Mouse (Mus musculus) neural tube, embryonic 11.5 days (tissue): ENCODE measurements around the gene Echdc3. TPM values are rescaled to one million over a fixed set of nuclear protein-coding genes. Genes with fewer than 3 reads are reported as not detected.

Experiments used
- ATAC-seq: fragments of 200-750 bp; cut with Nextera tagmentation; 2 replicates; pipeline ENCODE4 v1.8.0; 2017; ENCODE audit warnings: moderate number of reproducible peaks, mild to moderate bottlenecking, moderate TSS enrichment, moderate library complexity; ENCODE audit not compliant: insufficient read depth, low FRiP score, low TSS enrichment
- DNase-seq: peaks from one replicate; pipeline ENCODE4 v3.0.0-alpha.2; 2015; ENCODE audit warnings: low spot score
- H3K27ac ChIP-seq: fragments of 300-500 bp; sonication (generic); 2 replicates; pipeline ENCODE4 v1.5.1; 2014; ENCODE audit warnings: low read depth, mild to moderate bottlenecking, low read length
- H3K27me3 ChIP-seq: fragments of 300-500 bp; sonication (generic); 2 replicates; pipeline ENCODE4 v1.6.1; 2014; ENCODE audit warnings: mild to moderate bottlenecking, low read length, mixed read lengths; ENCODE audit not compliant: control insufficient read depth, insufficient read depth
- H3K36me3 ChIP-seq: fragments of 300-500 bp; sonication (generic); 2 replicates; pipeline ENCODE4 v1.6.1; 2014; ENCODE audit warnings: mild to moderate bottlenecking, low read length, moderate library complexity, mixed read lengths; ENCODE audit not compliant: control insufficient read depth, insufficient read depth
- H3K4me1 ChIP-seq: fragments of 300-500 bp; sonication (generic); 2 replicates; pipeline ENCODE4 v1.6.1; 2014; ENCODE audit warnings: low read length, mixed read lengths; ENCODE audit not compliant: control insufficient read depth, insufficient read depth
- H3K4me2 ChIP-seq: fragments of 300-500 bp; sonication (generic); 2 replicates; pipeline ENCODE4 v1.6.1; 2014; ENCODE audit warnings: low read depth, mild to moderate bottlenecking, moderate library complexity
- H3K4me3 ChIP-seq: fragments of 300-500 bp; sonication (generic); 2 replicates; pipeline ENCODE4 v1.5.1; 2014; ENCODE audit warnings: low read depth, low read length
- H3K9ac ChIP-seq: fragments of 300-500 bp; sonication (generic); 2 replicates; pipeline ENCODE4 v1.6.1; 2014; ENCODE audit warnings: mild to moderate bottlenecking, low read length
- H3K9me3 ChIP-seq: fragments of 300-500 bp; sonication (generic); 2 replicates; pipeline ENCODE4 v1.6.1; 2016; ENCODE audit warnings: low read length; ENCODE audit not compliant: control insufficient read depth
- WGBS: fragments of 180-500 bp; shearing (Covaris S2); extraction: QIAGEN DNeasy Blood & Tissue Kit; methylation state at CpG from one replicate; pipeline ENCODE4 v1.1.7; 2014; 5-methylcytosine and 5-hydroxymethylcytosine counted together
- polyA plus RNA-seq: library from polyadenylated mRNA; unstranded; fragments of >200 nt; fragmentation: Nextera tagmentation; extraction: Ambion mirVana; gene quantifications from 2 replicates; pipeline ENCODE4 v1.2.1, GENCODE M21; 2014

Gene Echdc3
- polyA plus RNA-seq, 1 experiment from 2014 or later: 1.4 TPM

DNA sequence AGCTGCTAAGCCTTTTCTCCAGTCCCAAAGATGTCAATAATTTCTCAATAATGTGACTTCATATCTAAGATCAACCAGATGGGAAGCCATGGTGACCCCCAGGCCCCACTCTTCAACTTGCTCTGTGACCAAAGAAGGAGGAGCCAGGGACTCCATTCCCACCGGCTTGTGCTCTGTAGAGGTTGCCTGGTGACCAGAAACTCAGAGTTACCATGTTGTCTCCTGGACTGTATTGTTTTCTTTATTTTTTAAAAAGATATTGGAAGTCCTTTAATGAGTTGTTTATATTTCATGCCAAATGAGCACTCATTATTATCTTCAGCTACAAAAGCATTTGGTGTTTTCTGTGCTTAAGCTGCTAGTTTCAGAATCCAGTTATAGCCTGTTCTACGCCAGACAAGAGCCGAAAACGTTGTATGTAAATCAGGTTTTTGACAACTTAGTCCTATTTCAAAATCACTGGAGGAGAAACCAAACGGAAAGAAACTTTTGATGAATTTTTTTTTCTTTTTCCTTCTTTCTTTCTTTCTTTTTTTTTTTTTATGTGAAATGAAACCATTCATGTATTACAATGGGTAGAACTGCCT lies 42.7 kb upstream of the Echdc3 start:
- Histone ChIP-seq H3K9me3 (no peaks in the 10 kb centered on the region), H3K4me2 (no peak overlapping the region), H3K27me3 (0 out of 2 replicates have a peak, but pooled peaks cover 3% of the 10 kb centered on the region), H3K4me1 (no peaks in the 10 kb centered on the region), H3K36me3 (no peaks in the 10 kb centered on the region), H3K4me3 (no peak overlapping the region), H3K27ac (no peak overlapping the region), H3K9ac (no peak overlapping the region)
- WGBS: 76% methylated on average over 5 of the region's 5 CpGs
- DNase-seq (no peak), ATAC-seq (no peak)

- Histone ChIP-seq H3K27ac (no peak overlapping the region), H3K4me3 (no peak overlapping the region), H3K4me2 (no peak overlapping the region), H3K9me3 (no peaks in the 10 kb centered on the region), H3K27me3 (no peaks in the 10 kb centered on the region), H3K4me1 (no peaks in the 10 kb centered on the region), H3K36me3 (no peaks in the 10 kb centered on the region), H3K9ac (no peak overlapping the region)
- DNase-seq: no peak
- 90% methylated on average over 3 of the region's 3 CpGs for WGBS
- no peak for ATAC-seq
Measured at GRCm38 (mm10) chr2:6252491-6252890, 39.7 kb upstream of the Echdc3 start.

- H3K4me1 ChIP-seq: no peaks in the 10 kb centered on the region
- no peak overlapping the region for H3K27ac ChIP-seq
- no peak overlapping the region for H3K4me2 ChIP-seq
- no peak overlapping the region for H3K9ac ChIP-seq
- no peaks in the 10 kb centered on the region for H3K36me3 ChIP-seq
- ATAC-seq (no peak), DNase-seq (no peak)
- WGBS: 76% methylated on average over 3 of the region's 3 CpGs
- H3K27me3 ChIP-seq: no peaks in the 10 kb centered on the region
- H3K4me3 ChIP-seq: no peak overlapping the region
- H3K9me3 ChIP-seq: no peaks in the 10 kb centered on the region
Measured at GRCm38 (mm10) chr2:6251076-6251496, 38.3 kb upstream of the Echdc3 start.

GRCm38 (mm10) chr2:6241446-6241845 lies 28.6 kb upstream of the Echdc3 start:
- Histone ChIP-seq H3K4me1 (no peaks in the 10 kb centered on the region), H3K9me3 (no peaks in the 10 kb centered on the region), H3K36me3 (no peaks in the 10 kb centered on the region), H3K27ac (no peak overlapping the region), H3K4me3 (no peak overlapping the region), H3K9ac (no peak overlapping the region), H3K4me2 (no peak overlapping the region), H3K27me3 (no peaks in the 10 kb centered on the region)
- DNase-seq (no peak), ATAC-seq (no peak)
- 88% methylated on average over 5 of the region's 5 CpGs for WGBS

DNA sequence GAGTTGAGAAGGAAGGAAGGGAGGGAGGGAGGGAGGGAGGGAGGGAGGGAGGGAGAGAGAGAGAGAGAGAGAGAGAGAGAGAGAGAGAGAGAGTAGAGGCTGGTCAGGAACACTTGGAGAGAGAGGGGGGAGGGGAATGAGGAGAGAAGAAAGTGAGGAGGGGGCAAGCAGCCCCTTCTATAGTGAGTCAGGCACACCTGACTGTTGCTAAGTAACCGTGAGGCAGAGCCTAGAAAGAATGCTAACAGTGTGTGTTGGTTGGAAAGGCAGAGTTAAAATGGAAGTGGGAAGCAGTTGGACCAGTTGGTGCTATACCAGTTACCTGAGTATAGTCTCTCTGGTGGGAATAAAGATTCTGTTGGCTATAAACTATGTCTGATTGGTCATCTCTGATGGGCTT lies 27.2 kb upstream of the Echdc3 start:
- H3K9ac ChIP-seq: no peak overlapping the region
- no peaks in the 10 kb centered on the region for H3K4me1 ChIP-seq
- no peaks in the 10 kb centered on the region for H3K9me3 ChIP-seq
- no peaks in the 10 kb centered on the region for H3K27me3 ChIP-seq
- H3K4me2 ChIP-seq: no peak overlapping the region
- WGBS: 82% methylated on average over 1 of the region's 1 CpGs
- no peak overlapping the region for H3K4me3 ChIP-seq
- DNase-seq (no peak), ATAC-seq (no peak)
- no peaks in the 10 kb centered on the region for H3K36me3 ChIP-seq
- H3K27ac ChIP-seq: no peak overlapping the region

- no peaks in the 10 kb centered on the region for H3K4me1 ChIP-seq
- H3K36me3 ChIP-seq: no peaks in the 10 kb centered on the region
- no peak overlapping the region for H3K4me2 ChIP-seq
- 67% methylated on average over 4 of the region's 4 CpGs for WGBS
- DNase-seq (no peak), ATAC-seq (no peak)
- H3K27me3 ChIP-seq: no peaks in the 10 kb centered on the region
- no peak overlapping the region for H3K4me3 ChIP-seq
- no peak overlapping the region for H3K27ac ChIP-seq
- H3K9ac ChIP-seq: no peak overlapping the region
- no peaks in the 10 kb centered on the region for H3K9me3 ChIP-seq
Measured at GRCm38 (mm10) chr2:6239333-6239732, 26.5 kb upstream of the Echdc3 start.

GRCm38 (mm10) chr2:6238679-6239078 lies 25.8 kb upstream of the Echdc3 start:
- Histone ChIP-seq H3K27me3 (no peaks in the 10 kb centered on the region), H3K9me3 (no peaks in the 10 kb centered on the region), H3K9ac (no peak overlapping the region), H3K4me2 (no peak overlapping the region), H3K27ac (no peak overlapping the region), H3K36me3 (no peaks in the 10 kb centered on the region), H3K4me3 (no peak overlapping the region), H3K4me1 (no peaks in the 10 kb centered on the region)
- DNase-seq (no peak), ATAC-seq (no peak)
- 61% methylated on average over 2 of the region's 2 CpGs for WGBS

DNA sequence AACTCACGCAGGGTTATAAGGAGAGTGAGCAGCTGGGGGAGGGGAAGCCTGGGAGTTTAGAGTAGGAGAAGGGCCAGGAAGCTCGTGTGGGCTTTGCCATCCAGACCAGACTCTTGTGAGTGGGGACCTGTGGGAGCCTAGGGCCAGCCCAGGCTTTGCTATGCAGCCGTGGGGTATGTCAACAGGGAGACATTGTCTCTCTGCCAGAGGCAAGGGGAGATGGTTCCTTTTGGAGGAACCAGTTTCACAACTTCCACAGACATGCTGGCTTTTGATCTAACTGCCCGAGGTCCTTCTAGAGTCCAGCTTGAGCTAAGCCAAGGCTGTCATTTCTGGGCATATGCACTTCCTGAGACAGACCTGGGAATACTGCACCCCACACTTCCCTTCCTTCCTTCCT lies 25.4 kb upstream of the Echdc3 start:
- Histone ChIP-seq H3K36me3 (no peaks in the 10 kb centered on the region), H3K27me3 (no peaks in the 10 kb centered on the region), H3K27ac (no peak overlapping the region), H3K9me3 (no peaks in the 10 kb centered on the region), H3K4me3 (no peak overlapping the region), H3K4me1 (no peaks in the 10 kb centered on the region), H3K9ac (no peak overlapping the region), H3K4me2 (no peak overlapping the region)
- 53% methylated on average over 4 of the region's 4 CpGs for WGBS
- DNase-seq: no peak
- no peak for ATAC-seq

GRCm38 (mm10) chr2:6233353-6233752 lies 20.5 kb upstream of the Echdc3 start:
- no peak for ATAC-seq
- 86% methylated on average over 6 of the region's 6 CpGs for WGBS

More at GRCm38 (mm10) chr2:6233353-6233752, 20.5 kb upstream of the Echdc3 start:
- no peak for DNase-seq
- Histone ChIP-seq H3K27me3 (no peaks in the 10 kb centered on the region), H3K9ac (no peak overlapping the region), H3K9me3 (no peaks in the 10 kb centered on the region), H3K4me1 (no peaks in the 10 kb centered on the region), H3K27ac (no peak overlapping the region), H3K4me2 (no peak overlapping the region), H3K36me3 (no peaks in the 10 kb centered on the region), H3K4me3 (no peak overlapping the region)
